Mouse (Mus musculus) spleen, postnatal 4 days (tissue): ENCODE measurements around the gene Plgrkt.

ENCODE experiments used
- DNase-seq, 2 experiments: peaks; one replicate each; pipeline ENCODE4 v3.0.0; 2022; ENCODE audit warnings: low spot score in 2 of 2

Plgrkt gene

GRCm38 (mm10) chr19:29354895-29355877 is 12.0 kb downstream of the Plgrkt start:
- peak; percentile 92 to 98 for DNase-seq

GRCm38 (mm10) chr19:29350991-29351390 is 16.2 kb downstream of the Plgrkt start:
- DNase-seq, result no peak

GRCm38 (mm10) chr19:29345636-29346035 is 21.6 kb downstream of the Plgrkt start:
- no peak for DNase-seq

- DNase-seq, result no peak
Measured at GRCm38 (mm10) chr19:29344868-29345267, 22.3 kb downstream of the Plgrkt start.

GRCm38 (mm10) chr19:29342281-29342680 is 24.9 kb downstream of the Plgrkt start:
- DNase-seq, result no peak

GRCm38 (mm10) chr19:29341029-29341428 is 26.2 kb downstream of the Plgrkt start:
- no peak for DNase-seq

GRCm38 (mm10) chr19:29336624-29337023 is 30.6 kb downstream of the Plgrkt start:
- no peak for DNase-seq

GRCm38 (mm10) chr19:29334068-29334745 is 33.0 kb downstream of the Plgrkt start, which contains the start of gene Rln1:
Rln1 (minus strand) TSS chr19:29334670.
- DNase-seq, result no peak

GRCm38 (mm10) chr19:29326822-29327552 is 40.2 kb downstream of the Plgrkt start:
- DNase-seq, result no peak

- no peak for DNase-seq
Measured at GRCm38 (mm10) chr19:29326396-29326795, 40.8 kb downstream of the Plgrkt start.

- DNase-seq, result no peak
Measured at GRCm38 (mm10) chr19:29325852-29326180, 41.4 kb downstream of the Plgrkt start.

GRCm38 (mm10) chr19:29325053-29325851 is 41.9 kb downstream of the Plgrkt start, which contains the start of gene Insl6:
Insl6 (minus strand) TSS chr19:29325356.
- peak; percentile 80 to 92 for DNase-seq

- no peak for DNase-seq
Measured at GRCm38 (mm10) chr19:29323416-29324049, 43.7 kb downstream of the Plgrkt start.

- DNase-seq, result no peak
Measured at GRCm38 (mm10) chr19:29312661-29313060, 54.5 kb downstream of the Plgrkt start.

GRCm38 (mm10) chr19:29311791-29312190 is 55.4 kb downstream of the Plgrkt start:
- no peak for DNase-seq

GRCm38 (mm10) chr19:29308832-29309231 is 58.4 kb downstream of the Plgrkt start:
- no peak for DNase-seq

GRCm38 (mm10) chr19:29302119-29302518 is 65.1 kb downstream of the Plgrkt start:
- DNase-seq, result no peak

GRCm38 (mm10) chr19:29300919-29301318 is 66.3 kb downstream of the Plgrkt start:
- no peak for DNase-seq
